Mouse (Mus musculus) heart, adult 2 months (tissue): ENCODE measurements around the gene Ifnb1.

ENCODE experiments used
- CTCF ChIP-seq: fragments of 200-600 bp; IDR thresholded peaks from 2 replicates; pipeline ENCODE4 v1.8.1; 2022; ENCODE audit warnings: antibody characterized with exemption, mild to moderate bottlenecking, moderate library complexity
- POLR2A ChIP-seq: fragments of 200-500 bp; IDR thresholded peaks from 2 replicates; pipeline ENCODE4 v1.6.1; 2011; ENCODE audit warnings: mild to moderate bottlenecking, low read depth, low read length, control low read depth; ENCODE audit not compliant: insufficient read depth

DNA sequence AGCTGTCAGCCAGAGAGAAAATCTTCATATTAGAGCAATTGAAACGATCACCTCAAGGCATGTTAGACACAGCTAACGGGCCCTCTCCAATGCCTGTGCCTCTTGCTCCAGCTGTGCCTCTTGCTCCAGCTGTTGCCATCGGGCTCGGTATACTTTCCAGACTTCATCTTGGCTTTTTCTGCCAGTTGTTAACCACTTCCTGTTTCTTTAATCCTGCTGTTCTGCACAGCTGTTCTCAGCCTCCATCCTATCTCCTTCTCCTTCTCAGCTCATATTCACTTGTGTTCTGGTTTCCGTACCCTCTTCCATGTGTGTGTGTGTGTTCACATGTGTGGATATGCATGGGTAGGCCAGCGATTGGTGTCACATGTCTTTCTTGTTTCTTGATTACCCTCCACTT is 42.4 kb downstream of the Ifnb1 start:
- TF ChIP-seq CTCF (no peak), POLR2A (no peak)
